Mouse (Mus musculus) lung, postnatal 0 days (tissue): Measurements from ENCODE around the gene Tm9sf4. TPM values are rescaled to one million over a fixed set of nuclear protein-coding genes. Genes with fewer than 3 reads are reported as not detected.

Experiments used
- ATAC-seq: fragments of 200-750 bp; cut with Nextera tagmentation; 2 replicates; pipeline ENCODE4 v1.8.0; 2017; ENCODE audit warnings: moderate library complexity
- DNase-seq: peaks from one replicate; pipeline ENCODE4 v3.0.0-alpha.2; 2016; ENCODE audit warnings: low spot score
- H3K27ac ChIP-seq: fragments of 300-500 bp; sonication (generic); 2 replicates; pipeline ENCODE4 v1.5.1; 2014; ENCODE audit warnings: antibody characterized with exemption, mild to moderate bottlenecking, low read length, mixed read lengths
- H3K27me3 ChIP-seq: fragments of 300-500 bp; sonication (generic); replicated peaks from 2 replicates; pipeline ENCODE4 v1.6.1; 2014; ENCODE audit warnings: low read length, mixed read lengths; ENCODE audit not compliant: insufficient read depth
- H3K36me3 ChIP-seq: fragments of 300-500 bp; sonication (generic); 2 replicates; pipeline ENCODE4 v1.6.1; 2014; ENCODE audit warnings: low read length, mixed read lengths; ENCODE audit not compliant: insufficient read depth
- H3K4me1 ChIP-seq: fragments of 300-500 bp; sonication (generic); 2 replicates; pipeline ENCODE4 v1.6.1; 2014; ENCODE audit warnings: antibody characterized with exemption, low read depth, low read length, mixed read lengths; ENCODE audit not compliant: insufficient read depth
- H3K4me2 ChIP-seq: fragments of 300-500 bp; sonication (generic); replicated peaks from 2 replicates; pipeline ENCODE4 v1.6.1; 2014; ENCODE audit warnings: low read depth, mild to moderate bottlenecking, low read length, moderate library complexity, mixed read lengths
- H3K4me3 ChIP-seq: fragments of 300-500 bp; sonication (generic); 2 replicates; pipeline ENCODE4 v1.5.1; 2014; ENCODE audit warnings: low read depth, low read length
- H3K9ac ChIP-seq: fragments of 300-500 bp; sonication (generic); replicated peaks from 2 replicates; pipeline ENCODE4 v1.6.1; 2014; ENCODE audit warnings: low read depth, mild to moderate bottlenecking
- H3K9me3 ChIP-seq: fragments of 300-500 bp; sonication (generic); 2 replicates; pipeline ENCODE4 v1.6.1; 2016; ENCODE audit warnings: low read length, mixed read lengths
- CTCF ChIP-seq: IDR thresholded peaks from 2 replicates; pipeline ENCODE4 v1.5.1; 2016; ENCODE audit warnings: antibody characterized with exemption, mild to moderate bottlenecking
- EP300 ChIP-seq: IDR thresholded peaks from 2 replicates; pipeline ENCODE4 v1.6.1; 2016; ENCODE audit warnings: antibody characterized with exemption, mild to moderate bottlenecking, control low read depth
- WGBS: fragments of 180-500 bp; shearing (Covaris S2); extraction: QIAGEN DNeasy Blood & Tissue Kit; methylation state at CpG from one replicate; pipeline ENCODE4 v1.1.7; 2014; 5-methylcytosine and 5-hydroxymethylcytosine counted together
- polyA plus RNA-seq: library from polyadenylated mRNA; unstranded; fragments of >200 nt; fragmentation: Nextera tagmentation; extraction: Ambion mirVana; gene quantifications from 2 replicates; pipeline ENCODE4 v1.2.1, GENCODE M21; 2015

Tm9sf4 gene
- polyA plus RNA-seq, 1 experiment from 2014 or later = 39.7 TPM

DNA sequence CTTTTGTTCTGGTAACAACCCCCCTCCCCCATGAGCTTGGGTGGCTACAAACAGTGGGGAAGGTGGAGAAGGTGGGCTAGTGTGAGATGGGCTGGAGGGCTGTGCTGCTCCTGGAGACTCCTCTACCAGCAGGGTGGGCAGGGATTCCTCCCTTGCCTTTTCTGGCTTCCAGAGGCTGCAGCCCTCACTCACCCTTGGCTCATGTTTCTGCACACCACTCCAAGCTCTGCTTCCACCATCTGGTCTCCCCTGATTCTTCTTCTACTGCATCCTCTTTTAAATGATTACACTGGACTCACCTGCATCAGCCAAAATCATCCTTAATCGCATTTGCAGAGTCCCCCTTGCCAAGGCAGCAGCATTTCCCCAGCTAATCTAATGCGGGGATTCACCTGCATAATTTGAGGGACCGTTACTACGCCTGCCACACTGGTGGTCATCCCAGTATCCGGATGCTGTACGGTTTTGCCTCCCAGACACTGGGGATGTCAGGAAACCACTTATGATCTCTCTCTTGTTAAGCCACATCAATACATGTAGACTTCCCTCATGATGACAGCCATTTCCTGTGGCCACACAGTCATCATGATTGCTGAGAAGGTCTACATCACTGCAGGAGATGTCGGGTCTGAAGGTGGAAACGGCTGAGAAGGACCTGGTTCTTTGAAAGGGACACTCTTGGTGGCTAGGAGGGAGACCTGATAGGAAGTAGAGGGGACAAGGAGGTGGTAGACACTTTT is 9.0 kb upstream of the Tm9sf4 start:
- Histone ChIP-seq H3K4me2 (no peak overlapping the region), H3K36me3 (no peaks in the 10 kb centered on the region), H3K27ac (no peak overlapping the region), H3K9me3 (no peaks in the 10 kb centered on the region), H3K4me1 (no peaks in the 10 kb centered on the region), H3K27me3 (no peaks in the 10 kb centered on the region), H3K4me3 (no peak overlapping the region), H3K9ac (no peak overlapping the region)
- 58% methylated on average over 8 of the region's 8 CpGs for WGBS
- no peak for TF ChIP-seq CTCF
- TF ChIP-seq EP300 = no peak
- ATAC-seq = no peak
- no peak for DNase-seq

DNA sequence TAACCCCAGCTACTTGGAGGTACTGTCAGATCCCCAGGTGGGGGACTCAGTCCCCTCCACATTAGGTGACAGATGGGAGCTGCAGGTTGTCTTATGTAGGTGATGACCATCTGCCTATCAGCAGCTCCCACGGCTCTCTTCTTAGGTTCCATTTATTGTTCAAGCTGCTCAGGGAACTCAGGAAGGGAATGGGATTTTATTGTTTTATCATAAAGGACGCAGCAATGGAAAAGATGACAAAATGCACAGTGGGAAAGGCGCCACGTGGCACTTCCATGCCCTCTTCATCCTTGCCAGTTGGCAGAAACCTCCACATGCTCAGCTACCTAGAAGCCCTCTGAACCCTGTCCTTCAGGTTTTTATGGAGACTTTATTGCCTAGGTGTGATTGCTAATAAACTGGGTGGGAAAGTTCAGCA is 8.1 kb upstream of the Tm9sf4 start:
- Histone ChIP-seq H3K4me3 (no peak overlapping the region), H3K9ac (no peak overlapping the region), H3K4me2 (no peak overlapping the region), H3K9me3 (no peaks in the 10 kb centered on the region), H3K27me3 (no peaks in the 10 kb centered on the region), H3K4me1 (no peaks in the 10 kb centered on the region), H3K27ac (no peak overlapping the region), H3K36me3 (no peaks in the 10 kb centered on the region)
- 58% methylated on average over 4 of the region's 4 CpGs for WGBS
- DNase-seq = no peak
- ATAC-seq = no peak
- TF ChIP-seq EP300 = no peak
- no peak for TF ChIP-seq CTCF

DNA sequence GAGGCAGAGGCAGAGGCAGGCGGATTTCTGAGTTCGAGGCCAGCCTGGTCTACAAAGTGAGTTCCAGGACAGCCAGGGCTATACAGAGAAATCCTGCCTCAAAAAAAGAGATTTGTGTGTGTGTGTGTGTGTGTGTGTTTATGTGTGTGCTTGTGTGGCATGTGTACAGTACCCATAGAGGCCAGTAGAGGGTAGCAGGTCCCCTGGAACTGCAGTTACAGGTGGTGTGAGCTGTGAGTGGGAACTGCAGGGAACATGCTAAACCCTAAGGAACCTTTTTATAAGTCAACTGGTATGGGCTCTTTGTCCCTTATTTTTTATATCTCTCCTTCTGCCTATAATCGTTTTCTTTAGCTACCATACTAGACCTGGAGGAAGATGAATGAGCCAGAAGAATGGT is 3.8 kb upstream of the Tm9sf4 start:
- Histone ChIP-seq H3K9me3 (no peaks in the 10 kb centered on the region), H3K4me2 (no peak overlapping the region), H3K4me1 (peaks cover 6% of the 10 kb centered on the region), H3K4me3 (no peak overlapping the region), H3K36me3 (no peaks in the 10 kb centered on the region), H3K27me3 (no peaks in the 10 kb centered on the region), H3K27ac (no peak overlapping the region), H3K9ac (no peak overlapping the region)
- TF ChIP-seq EP300 (no peak), CTCF (peak; percentile 50)
- ATAC-seq = no peak
- 52% methylated on average over 1 of the region's 3 CpGs for WGBS
- no peak for DNase-seq

DNA sequence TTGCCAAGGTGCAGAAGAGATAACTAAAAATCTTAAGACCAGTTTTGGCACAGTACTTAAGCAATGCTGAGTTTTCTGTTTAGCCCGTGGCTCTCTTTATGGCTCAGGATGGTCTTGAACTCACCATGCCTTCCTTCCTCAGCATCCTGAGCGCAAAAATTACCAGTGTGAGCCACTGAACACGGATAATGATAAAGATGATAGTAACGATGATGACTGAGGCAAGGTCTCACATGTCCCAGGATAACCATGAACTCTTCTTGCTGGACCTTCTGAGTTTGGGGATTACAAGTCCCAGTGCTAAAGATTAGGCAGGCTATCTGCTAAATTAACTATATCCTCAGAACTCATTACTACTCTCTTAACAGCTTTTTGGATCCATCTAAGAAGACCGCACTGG is 970 bp upstream of the Tm9sf4 start:
- ATAC-seq = no peak
- H3K4me1 ChIP-seq = peaks cover 6% of the 10 kb centered on the region
- TF ChIP-seq EP300 (no peak), CTCF (no peak)

DNA sequence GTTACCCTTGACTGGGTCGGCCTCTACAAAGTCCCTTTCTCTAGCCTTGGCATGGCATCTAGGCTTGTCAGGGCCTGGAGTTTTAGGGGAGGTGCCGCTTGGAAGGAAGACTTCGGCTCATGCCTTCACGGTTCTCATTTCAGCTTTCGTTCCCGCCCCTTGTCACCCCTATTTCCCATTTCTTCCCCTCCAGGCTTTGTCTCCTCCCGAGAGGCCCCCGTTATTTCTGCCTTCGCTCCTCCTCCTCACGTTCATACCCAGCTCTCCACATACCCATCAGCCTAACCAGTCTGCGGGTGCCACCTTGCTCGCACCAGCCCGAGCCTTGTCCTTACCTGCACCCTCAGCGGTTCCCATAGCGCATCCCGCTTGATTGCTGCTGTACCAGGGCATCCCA is 579 bp downstream of the Tm9sf4 start:
- peak overlapping the region; percentile 95 for H3K27ac ChIP-seq
- peak; percentile 7 for ATAC-seq
- 0% methylated on average over 16 of the region's 16 CpGs for WGBS

More for the DNA sequence above, 970 bp upstream of the Tm9sf4 start:
- DNase-seq = no peak
- H3K27ac ChIP-seq = no peak overlapping the region
- H3K27me3 ChIP-seq = no peaks in the 10 kb centered on the region
- no peak overlapping the region for H3K4me2 ChIP-seq
- H3K9me3 ChIP-seq = no peaks in the 10 kb centered on the region
- no peak overlapping the region for H3K9ac ChIP-seq
- no peak overlapping the region for H3K4me3 ChIP-seq
- H3K36me3 ChIP-seq = no peaks in the 10 kb centered on the region; the same call in 1 of the 2 replicates
- WGBS = 79% methylated on average over 5 of the region's 5 CpGs

DNA sequence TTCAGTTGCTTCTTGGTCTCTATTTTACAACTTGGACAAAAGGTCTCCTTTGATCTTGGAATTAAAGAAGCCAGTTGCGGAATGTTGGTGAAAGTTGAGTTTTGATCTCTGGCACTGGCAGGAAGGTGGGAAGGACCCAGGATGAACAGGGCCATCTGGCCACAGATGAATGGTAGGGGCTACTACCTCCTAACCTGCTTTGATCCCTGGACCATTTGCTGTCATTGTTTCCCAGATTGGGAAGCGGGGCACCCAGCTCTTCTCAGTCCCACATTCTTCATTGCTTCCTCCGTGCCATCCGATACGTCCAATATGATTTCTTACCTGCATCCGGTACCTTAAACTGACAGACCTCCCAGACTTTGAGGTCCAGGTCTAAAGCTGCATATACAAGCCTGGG is 6.0 kb downstream of the Tm9sf4 start:
- Histone ChIP-seq H3K27me3 (no peaks in the 10 kb centered on the region), H3K9ac (no peak overlapping the region), H3K9me3 (no peaks in the 10 kb centered on the region), H3K36me3 (no peaks in the 10 kb centered on the region; the same call in 1 of the 2 replicates), H3K27ac (no peak overlapping the region), H3K4me3 (no peak overlapping the region), H3K4me2 (no peak overlapping the region), H3K4me1 (peaks cover 2% of the 10 kb centered on the region)
- no peak for ATAC-seq
- WGBS = 79% methylated on average over 6 of the region's 6 CpGs
- TF ChIP-seq EP300 (no peak), CTCF (no peak)
- no peak for DNase-seq

More for the DNA sequence above, 579 bp downstream of the Tm9sf4 start:
- DNase-seq = no peak
- TF ChIP-seq EP300 (no peak), CTCF (no peak)
- Histone ChIP-seq H3K4me1 (peaks cover 6% of the 10 kb centered on the region), H3K4me3 (peak overlapping the region; percentile 93), H3K27me3 (no peaks in the 10 kb centered on the region), H3K9me3 (no peaks in the 10 kb centered on the region), H3K36me3 (no peaks in the 10 kb centered on the region; the same call in 1 of the 2 replicates), H3K9ac (peak overlapping the region; percentile 79), H3K4me2 (peak overlapping the region; percentile 83)
